Mouse (Mus musculus) testis, postnatal 10 days (tissue): ENCODE results near the gene Slc35g3.

Source experiments
- DNase-seq: peaks from one replicate; pipeline ENCODE4 v3.0.0; 2021; ENCODE audit warnings: low spot score

The Slc35g3 gene

GRCm38 (mm10) chr11:69784793-69785272 lies 23.1 kb upstream of the Slc35g3 start:
- peak; percentile 55 for DNase-seq

DNA sequence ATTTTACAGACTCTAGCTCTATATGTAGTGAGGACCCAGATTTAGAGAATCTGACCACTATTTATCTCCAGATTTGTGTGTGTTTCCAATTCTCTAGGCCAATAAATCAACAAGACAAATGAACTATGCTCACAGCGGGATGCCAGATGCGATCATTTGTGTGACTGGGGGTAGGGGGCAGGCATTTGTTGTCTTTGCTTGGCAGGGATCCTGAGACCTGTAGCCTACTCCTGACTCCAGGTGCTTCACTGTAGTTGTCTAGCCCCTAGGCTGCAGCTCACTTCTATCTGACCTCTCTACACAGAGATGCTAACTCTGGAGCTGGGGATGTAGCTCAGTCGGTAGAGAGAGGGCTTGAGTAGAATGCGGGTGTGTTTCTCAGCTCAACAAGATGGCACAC lies 20.1 kb upstream of the Slc35g3 start:
- DNase-seq = no peak

- DNase-seq = no peak
Observed at GRCm38 (mm10) chr11:69778985-69779384, 17.2 kb upstream of the Slc35g3 start.

- peak; percentile 62 for DNase-seq
Observed at GRCm38 (mm10) chr11:69778258-69778982, 16.7 kb upstream of the Slc35g3 start.

GRCm38 (mm10) chr11:69777504-69778257 lies 15.9 kb upstream of the Slc35g3 start:
- DNase-seq = peak; percentile 68

DNA sequence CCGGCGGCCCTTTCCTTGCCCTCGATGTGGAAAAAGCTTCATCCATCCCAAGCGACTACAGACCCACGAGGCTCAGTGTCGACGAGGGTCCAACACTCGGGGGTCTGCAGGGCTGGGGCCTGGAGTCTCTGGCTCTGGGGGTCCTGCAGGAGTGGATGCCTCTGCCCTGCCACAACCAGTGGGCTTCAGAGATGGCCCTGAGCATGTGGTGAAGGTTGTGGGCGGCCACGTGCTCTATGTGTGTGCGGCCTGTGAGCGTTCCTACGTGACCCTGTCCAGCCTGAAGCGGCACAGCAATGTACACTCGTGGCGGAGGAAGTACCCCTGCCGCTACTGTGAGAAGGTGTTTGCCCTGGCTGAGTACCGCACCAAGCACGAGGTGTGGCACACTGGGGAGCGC lies 14.7 kb upstream of the Slc35g3 start:
- DNase-seq = no peak

GRCm38 (mm10) chr11:69775716-69776115 lies 13.9 kb upstream of the Slc35g3 start:
- no peak for DNase-seq

GRCm38 (mm10) chr11:69774961-69775360 lies 13.2 kb upstream of the Slc35g3 start:
- DNase-seq = no peak

DNA sequence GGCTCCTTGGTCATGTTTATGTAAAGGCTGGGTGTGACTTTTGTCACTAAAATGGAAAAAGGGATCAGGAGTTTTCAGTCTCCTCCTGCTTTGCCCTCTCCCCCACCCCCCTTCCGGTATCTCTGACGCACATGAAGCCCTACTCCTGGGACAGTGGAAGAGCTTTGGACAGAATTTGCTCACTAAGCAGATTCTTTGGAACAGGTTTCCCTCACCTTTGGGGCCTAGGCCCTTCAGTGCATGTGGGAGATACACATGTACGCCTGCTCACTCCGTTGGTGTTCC lies 5.8 kb upstream of the Slc35g3 start:
- no peak for DNase-seq

DNA sequence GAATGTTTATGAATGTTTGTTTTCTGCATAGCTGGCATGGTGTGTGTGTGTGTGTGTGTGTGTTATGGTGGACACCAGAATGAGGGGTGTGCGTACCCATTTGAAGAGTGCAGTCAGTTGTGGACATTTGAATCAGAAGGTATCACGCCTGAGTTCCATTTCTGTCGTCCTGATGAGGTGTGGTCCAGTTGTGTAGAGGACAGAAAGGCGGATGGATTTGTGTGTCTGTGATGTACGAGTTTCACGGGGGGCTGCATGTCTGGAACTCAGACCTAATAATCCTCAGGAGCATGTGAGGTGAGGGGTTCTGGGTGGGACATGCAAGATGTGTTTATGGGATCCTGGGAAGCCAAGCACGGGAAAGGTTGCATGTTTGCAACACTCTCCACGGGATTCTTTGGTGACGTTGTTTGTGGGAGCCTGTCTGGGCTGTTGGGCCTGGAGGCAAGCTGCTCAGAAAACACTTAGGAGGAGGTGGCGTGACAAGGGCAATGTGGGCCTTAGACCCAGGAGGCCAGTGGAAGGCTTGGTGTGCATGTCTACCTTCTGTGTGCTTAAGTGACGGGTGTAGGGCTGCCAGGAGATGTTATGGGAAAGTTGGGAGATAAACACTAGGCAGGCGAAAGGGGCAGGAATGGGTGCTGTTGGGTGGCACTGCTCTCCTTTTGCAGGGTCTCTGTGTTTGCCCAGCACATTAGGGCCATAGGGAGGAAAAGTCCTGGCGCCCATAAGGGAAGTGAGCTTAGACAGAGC lies 5.3 kb upstream of the Slc35g3 start:
- no peak for DNase-seq

GRCm38 (mm10) chr11:69766126-69766609 lies 4.4 kb upstream of the Slc35g3 start:
- DNase-seq = peak; percentile 82

DNA sequence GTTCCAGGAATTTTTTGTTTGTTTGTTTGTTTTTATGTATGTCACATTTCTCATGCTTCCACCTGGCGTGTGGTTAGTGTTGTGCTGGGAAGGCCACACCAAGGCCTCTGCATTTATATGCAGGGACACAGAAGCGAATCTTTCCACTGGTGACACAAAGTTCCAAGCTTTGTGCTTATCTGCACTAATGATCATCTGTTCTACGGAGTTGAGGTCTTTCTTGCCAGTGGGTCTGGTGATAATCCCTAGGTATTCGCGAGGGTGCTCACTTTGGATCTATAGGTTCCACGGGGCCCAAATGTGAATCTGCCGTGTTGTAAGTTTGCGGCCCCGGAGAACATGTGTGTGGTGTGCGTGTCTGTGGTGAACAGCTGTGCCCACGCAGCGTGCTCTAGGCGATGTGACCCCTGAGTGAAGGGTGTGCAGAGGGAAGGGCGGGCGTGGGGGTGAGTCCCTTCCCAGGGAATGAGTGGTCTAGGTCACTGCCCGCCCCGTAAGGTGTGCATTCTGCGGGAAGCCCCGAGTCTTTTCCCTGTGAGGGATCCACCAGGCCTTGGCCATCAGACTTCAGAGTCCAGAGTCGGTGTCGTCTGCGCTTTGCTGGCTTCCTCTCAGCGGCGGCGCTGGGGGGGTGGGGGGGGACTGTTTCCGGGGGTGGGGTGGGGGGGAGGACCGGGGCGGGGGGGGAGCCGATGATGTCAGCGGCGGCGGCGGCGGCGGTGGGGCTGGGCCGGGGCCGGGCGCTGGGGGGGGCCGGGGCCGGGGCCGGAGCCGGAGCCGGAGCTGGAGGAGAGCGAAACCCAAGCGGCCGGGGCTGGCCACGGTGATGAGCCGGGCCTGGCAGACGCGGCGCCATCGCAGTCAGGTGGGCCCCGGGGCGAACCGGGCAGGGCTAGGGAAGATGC lies 3.7 kb upstream of the Slc35g3 start, which contains the start of gene Zbtb4:
TSS of gene Zbtb4 (plus strand) at position 692 of the 905 bp plus-strand sequence.
- peak; percentile 63 for DNase-seq

DNA sequence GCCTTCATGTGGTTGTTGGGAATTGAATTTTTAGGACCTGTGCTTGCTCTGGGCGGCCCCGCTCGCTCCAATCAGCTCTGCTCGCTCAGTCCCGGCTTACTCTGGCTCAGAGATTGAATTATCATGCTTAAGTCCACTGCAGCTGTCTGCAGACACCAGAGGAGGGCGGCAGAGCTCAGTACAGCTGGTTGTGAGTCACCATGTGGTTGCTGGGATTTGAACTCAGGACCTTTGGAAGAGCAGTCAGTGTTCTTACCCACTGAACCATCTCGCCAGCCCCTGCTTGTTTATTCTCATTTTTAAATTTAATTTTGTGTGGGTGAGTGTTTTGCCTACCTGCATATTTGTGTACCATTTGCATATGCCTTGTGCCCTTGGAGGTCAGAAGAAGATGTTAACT lies 1.8 kb upstream of the Slc35g3 start:
- no peak for DNase-seq

DNA sequence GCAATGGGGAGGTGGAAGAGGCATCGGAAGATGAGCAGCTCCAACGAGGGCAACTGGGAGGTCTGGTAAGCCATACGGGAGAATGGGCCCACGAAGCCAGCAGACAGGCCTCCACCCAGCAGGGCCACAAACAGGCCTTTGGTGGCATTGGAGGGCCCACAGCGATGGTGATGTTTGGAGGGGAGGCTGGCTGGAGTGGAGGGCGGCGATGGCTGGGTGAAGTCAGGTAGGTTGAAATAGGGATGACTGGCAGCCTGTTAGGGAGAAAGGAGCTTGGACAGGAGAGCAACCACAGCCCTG lies 917 bp downstream of the Slc35g3 start:
- no peak for DNase-seq

- DNase-seq = no peak
Observed at GRCm38 (mm10) chr11:69760160-69760900, 1.4 kb downstream of the Slc35g3 start.

GRCm38 (mm10) chr11:69758971-69759721 lies 2.6 kb downstream of the Slc35g3 start:
- peak; percentile 86 for DNase-seq

DNA sequence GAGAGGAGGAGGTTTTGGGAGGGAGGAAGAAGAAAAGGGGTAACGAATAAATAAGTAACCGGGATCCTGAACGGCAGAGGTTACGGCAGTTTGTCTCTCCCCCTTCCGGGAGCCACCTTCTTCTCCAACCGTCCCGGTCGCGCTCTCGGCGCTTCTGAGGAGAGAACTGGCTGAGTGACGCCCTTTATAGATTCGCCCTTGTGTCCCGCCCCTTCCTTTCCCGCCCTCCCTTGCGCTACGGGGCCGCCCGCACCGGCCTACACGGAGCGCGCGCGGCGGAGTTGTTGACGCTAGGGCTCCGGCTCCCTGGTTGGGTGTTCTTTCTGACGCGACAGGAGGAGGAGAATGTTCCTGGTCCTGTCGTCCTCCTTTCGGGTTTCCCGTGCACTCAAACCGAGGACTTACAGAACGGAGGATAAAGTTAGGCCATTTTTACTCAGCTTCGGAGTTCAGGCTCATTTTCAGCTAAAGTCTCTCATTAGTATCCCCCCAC lies 3.2 kb downstream of the Slc35g3 start, which contains the start of gene Polr2a:
TSS of gene Polr2a (minus strand) at position 160 of the 493 bp plus-strand sequence.
- peak; percentile 98 for DNase-seq

GRCm38 (mm10) chr11:69758090-69758456 lies 3.7 kb downstream of the Slc35g3 start:
- peak; percentile 98 for DNase-seq

DNA sequence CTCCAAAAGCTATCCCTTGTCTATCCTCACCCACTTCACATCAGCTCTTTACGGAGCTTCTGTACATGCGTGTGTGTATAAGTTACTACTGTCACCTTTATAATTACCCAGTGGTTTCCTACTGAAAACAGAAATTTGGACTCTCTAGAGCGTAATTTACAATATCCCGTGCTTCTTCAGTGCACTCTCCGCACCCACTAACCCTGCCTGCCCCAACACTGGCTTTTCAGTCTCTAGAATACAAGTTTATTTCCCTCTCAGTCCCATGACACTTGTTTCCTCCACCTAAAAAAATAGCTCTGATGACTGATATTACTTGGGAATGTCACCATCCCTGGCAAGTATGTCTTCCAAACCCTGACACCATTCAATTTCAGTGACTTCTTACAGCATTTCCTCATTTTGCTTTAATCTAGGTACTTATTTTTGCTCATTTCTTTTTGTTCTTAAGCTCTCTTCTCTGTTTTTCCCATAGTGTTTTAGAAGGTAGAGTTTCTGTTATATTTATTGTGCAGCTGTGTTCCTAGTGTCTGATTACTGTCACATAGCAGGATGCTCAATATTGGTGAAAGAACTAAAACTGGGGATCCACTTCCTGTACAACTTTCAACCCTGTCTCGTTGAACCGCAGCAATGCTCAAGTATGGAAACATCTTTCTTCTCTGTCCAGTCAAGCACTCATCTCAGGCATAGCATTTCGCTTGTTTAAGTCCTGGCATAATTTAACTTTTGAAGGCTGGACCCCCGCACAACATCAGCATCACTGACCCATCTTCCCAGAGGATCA lies 4.3 kb downstream of the Slc35g3 start:
- no peak for DNase-seq
